Mouse (Mus musculus): ENCODE measurements around the gene Lima1.

- no peak for TF ChIP-seq POLR2A (IDR thresholded peaks at IDR 0.05; ENCODE audit: extremely low read depth, insufficient read depth, low read length)
- no peak for TF ChIP-seq CTCF (IDR thresholded peaks at IDR 0.05; ENCODE audit: extremely low read depth, insufficient read depth, low read length)
These were observed 8.6 kb downstream of the Lima1 start for GRCm38 (mm10) chr15:99866450-99867221.

Data from cortical plate, adult 2 months (tissue).